Mouse (Mus musculus) midbrain, embryonic 11.5 days (tissue): Measurements from ENCODE around the gene Fhl2. TPM values are rescaled to one million over a fixed set of nuclear protein-coding genes. Genes with fewer than 3 reads are reported as not detected.
"Not testable (repeated sequence)": the region's sequence is repeated elsewhere in the genome, so short reads cannot be mapped to it uniquely, and the experiment has no call there.

Source experiments
- ATAC-seq: fragments of 200-750 bp; cut with Nextera tagmentation; 2 replicates; pipeline ENCODE4 v1.8.0; 2017; ENCODE audit warnings: moderate TSS enrichment, moderate library complexity; ENCODE audit not compliant: low FRiP score
- DNase-seq: peaks from one replicate; pipeline ENCODE4 v3.0.0; 2015; ENCODE audit warnings: low spot score; ENCODE audit errors: missing footprints
- H3K27ac ChIP-seq: fragments of 300-500 bp; sonication (generic); 2 replicates; pipeline ENCODE4 v1.5.1; 2014; ENCODE audit warnings: low read depth, low read length
- H3K27me3 ChIP-seq: fragments of 300-500 bp; sonication (generic); 2 replicates; pipeline ENCODE4 v1.6.1; 2014; ENCODE audit warnings: mild to moderate bottlenecking, low read length, moderate library complexity, mixed read lengths; ENCODE audit not compliant: control insufficient read depth, insufficient read depth
- H3K36me3 ChIP-seq: fragments of 300-500 bp; sonication (generic); 2 replicates; pipeline ENCODE4 v1.6.1; 2014; ENCODE audit warnings: mild to moderate bottlenecking, low read length, moderate library complexity, mixed read lengths; ENCODE audit not compliant: control insufficient read depth, insufficient read depth
- H3K4me1 ChIP-seq: fragments of 300-500 bp; sonication (generic); 2 replicates; pipeline ENCODE4 v1.6.1; 2014; ENCODE audit warnings: low read length; ENCODE audit not compliant: control insufficient read depth, insufficient read depth
- H3K4me2 ChIP-seq: fragments of 300-500 bp; sonication (generic); 2 replicates; pipeline ENCODE4 v1.6.1; 2014; ENCODE audit warnings: mild to moderate bottlenecking, moderate library complexity
- H3K4me3 ChIP-seq: fragments of 300-500 bp; sonication (generic); 2 replicates; pipeline ENCODE4 v1.5.1; 2014; ENCODE audit warnings: low read depth, low read length
- H3K9ac ChIP-seq: fragments of 300-500 bp; sonication (generic); 2 replicates; pipeline ENCODE4 v1.6.1; 2014; ENCODE audit warnings: low read length
- H3K9me3 ChIP-seq: fragments of 300-500 bp; sonication (generic); 2 replicates; pipeline ENCODE4 v1.6.1; 2016; ENCODE audit warnings: low read length; ENCODE audit not compliant: control insufficient read depth
- WGBS: fragments of 180-500 bp; shearing (Covaris S2); extraction: QIAGEN DNeasy Blood & Tissue Kit; methylation state at CpG from one replicate; pipeline ENCODE4 v1.1.7; 2014; 5-methylcytosine and 5-hydroxymethylcytosine counted together
- polyA plus RNA-seq: library from polyadenylated mRNA; unstranded; fragments of >200 nt; fragmentation: Nextera tagmentation; extraction: Ambion mirVana; gene quantifications from 2 replicates; pipeline ENCODE4 v1.2.1, GENCODE M21; 2014

The Fhl2 gene
- polyA plus RNA-seq, 1 experiment from 2014 or later, result 6.5 TPM

GRCm38 (mm10) chr1:43138268-43138812, 58.4 kb downstream of the Fhl2 start:
- H3K27ac ChIP-seq, result no peak overlapping the region
- H3K36me3 ChIP-seq, result no peaks in the 10 kb centered on the region
- no peak overlapping the region for H3K4me2 ChIP-seq
- 78% methylated on average over 15 of the region's 15 CpGs for WGBS
- no peak overlapping the region for H3K9ac ChIP-seq
- ATAC-seq, result no peak
- no peak for DNase-seq
- no peak overlapping the region for H3K4me3 ChIP-seq
- no peaks in the 10 kb centered on the region for H3K27me3 ChIP-seq
- H3K9me3 ChIP-seq, result no peaks in the 10 kb centered on the region
- no peaks in the 10 kb centered on the region for H3K4me1 ChIP-seq

GRCm38 (mm10) chr1:43137334-43137733, 59.5 kb downstream of the Fhl2 start:
- Histone ChIP-seq H3K9me3 (no peaks in the 10 kb centered on the region), H3K4me1 (no peaks in the 10 kb centered on the region), H3K27me3 (no peaks in the 10 kb centered on the region), H3K27ac (no peak overlapping the region), H3K9ac (no peak overlapping the region), H3K36me3 (no peaks in the 10 kb centered on the region), H3K4me2 (no peak overlapping the region), H3K4me3 (no peak overlapping the region)
- ATAC-seq, result no peak
- no peak for DNase-seq
- WGBS, result 90% methylated on average over 5 of the region's 5 CpGs

GRCm38 (mm10) chr1:43136488-43137029, 60.2 kb downstream of the Fhl2 start:
- not testable (repeated sequence) for ATAC-seq, H3K36me3 ChIP-seq
- WGBS, result 84% methylated on average over 2 of the region's 2 CpGs

GRCm38 (mm10) chr1:43131591-43131990, 65.2 kb downstream of the Fhl2 start:
- WGBS, result 89% methylated on average over 9 of the region's 9 CpGs
- no peak overlapping the region for H3K4me3 ChIP-seq

More at GRCm38 (mm10) chr1:43136488-43137029, 60.2 kb downstream of the Fhl2 start:
- not testable (repeated sequence) for H3K27ac ChIP-seq, DNase-seq, H3K9ac ChIP-seq, H3K4me3 ChIP-seq, H3K4me2 ChIP-seq, H3K9me3 ChIP-seq, H3K4me1 ChIP-seq, H3K27me3 ChIP-seq

GRCm38 (mm10) chr1:43130219-43130981, 66.4 kb downstream of the Fhl2 start:
- Histone ChIP-seq H3K4me2 (no peak overlapping the region), H3K27me3 (no peaks in the 10 kb centered on the region), H3K9ac (no peak overlapping the region), H3K9me3 (no peaks in the 10 kb centered on the region), H3K27ac (no peak overlapping the region), H3K36me3 (no peaks in the 10 kb centered on the region), H3K4me1 (no peaks in the 10 kb centered on the region), H3K4me3 (no peak overlapping the region)
- 78% methylated on average over 5 of the region's 5 CpGs for WGBS
- DNase-seq, result no peak
- no peak for ATAC-seq

More at GRCm38 (mm10) chr1:43131591-43131990, 65.2 kb downstream of the Fhl2 start:
- ATAC-seq (no peak), DNase-seq (no peak)
- Histone ChIP-seq H3K9ac (no peak overlapping the region), H3K27ac (no peak overlapping the region), H3K36me3 (no peaks in the 10 kb centered on the region), H3K27me3 (no peaks in the 10 kb centered on the region), H3K4me2 (no peak overlapping the region), H3K9me3 (no peaks in the 10 kb centered on the region), H3K4me1 (no peaks in the 10 kb centered on the region)

- Histone ChIP-seq H3K27me3 (no peaks in the 10 kb centered on the region), H3K4me2 (no peak overlapping the region), H3K27ac (no peak overlapping the region), H3K9me3 (no peaks in the 10 kb centered on the region), H3K4me1 (no peaks in the 10 kb centered on the region), H3K36me3 (no peaks in the 10 kb centered on the region), H3K9ac (no peak overlapping the region), H3K4me3 (no peak overlapping the region)
- DNase-seq (no peak), ATAC-seq (no peak)
- WGBS, result 86% methylated on average over 8 of the region's 8 CpGs
Measured at GRCm38 (mm10) chr1:43127820-43128610, 68.8 kb downstream of the Fhl2 start.

- Histone ChIP-seq H3K9me3 (no peaks in the 10 kb centered on the region), H3K9ac (no peak overlapping the region), H3K4me1 (no peaks in the 10 kb centered on the region), H3K27me3 (no peaks in the 10 kb centered on the region), H3K36me3 (no peaks in the 10 kb centered on the region), H3K4me3 (no peak overlapping the region), H3K27ac (no peak overlapping the region), H3K4me2 (no peak overlapping the region)
- ATAC-seq, result no peak
- DNase-seq, result no peak
Measured at GRCm38 (mm10) chr1:43127196-43127595, 69.6 kb downstream of the Fhl2 start.

- Histone ChIP-seq H3K9me3 (no peaks in the 10 kb centered on the region), H3K27me3 (no peaks in the 10 kb centered on the region), H3K4me1 (no peaks in the 10 kb centered on the region), H3K4me3 (no peak overlapping the region), H3K9ac (no peak overlapping the region), H3K36me3 (no peaks in the 10 kb centered on the region), H3K27ac (no peak overlapping the region), H3K4me2 (no peak overlapping the region)
- ATAC-seq (no peak), DNase-seq (no peak)
- 84% methylated on average over 4 of the region's 4 CpGs for WGBS
Measured at GRCm38 (mm10) chr1:43124726-43125125, 72.1 kb downstream of the Fhl2 start.

GRCm38 (mm10) chr1:43122616-43123015, 74.2 kb downstream of the Fhl2 start:
- WGBS, result 93% methylated on average over 2 of the region's 2 CpGs
- no peak overlapping the region for H3K27ac ChIP-seq
- H3K4me3 ChIP-seq, result no peak overlapping the region
- peaks cover 4% of the 10 kb centered on the region; the same call in 1 of the 2 replicates for H3K36me3 ChIP-seq
- H3K9ac ChIP-seq, result no peak overlapping the region
- no peaks in the 10 kb centered on the region for H3K9me3 ChIP-seq
- DNase-seq, result no peak
- ATAC-seq, result no peak
- H3K4me1 ChIP-seq, result no peaks in the 10 kb centered on the region
- no peak overlapping the region for H3K4me2 ChIP-seq
- no peaks in the 10 kb centered on the region for H3K27me3 ChIP-seq
